Mouse (Mus musculus): Measurements from ENCODE around the gene Fbxl18. TPM values are rescaled to one million over a fixed set of nuclear protein-coding genes. Genes with fewer than 3 reads are reported as not detected.

Fbxl18 gene
- 1 to 10 TPM; 6.0 to 9.6 TPM for polyA plus RNA-seq (2017; shearing (Covaris generic))

GRCm38 (mm10) chr5:142894918-142895613 lies at the start of gene Fbxl18:
Gene Fbxl18 (minus strand): TSS chr5:142895421.

GRCm38 (mm10) chr5:142906532-142907047 lies 11.4 kb upstream of the Fbxl18 start, which contains the start of gene Actb:
Gene Actb (minus strand): TSS chr5:142906754.

GRCm38 (mm10) chr5:142817524-142818434 lies 77.4 kb downstream of the Fbxl18 start, which contains the start of gene Tnrc18:
Gene Tnrc18 (minus strand): TSS chr5:142817662.

Other genes starting within 250 kb of the Fbxl18 start
- 1 to 10 TPM; 1.6 to 2.2 TPM for gene Slc29a4, start 202.9 kb downstream of the Fbxl18 start, polyA plus RNA-seq (2017; shearing (Covaris generic))
- gene Tnrc18, start 77.8 kb downstream of the Fbxl18 start, polyA plus RNA-seq (2017; shearing (Covaris generic)): 10 to 100 TPM; 24.3 to 26.3 TPM
- 1,000 to 10,000 TPM; 2,441 to 2,707 TPM for gene Actb, start 11.3 kb upstream of the Fbxl18 start, polyA plus RNA-seq (2017; shearing (Covaris generic))
- under 1 TPM; 0.31 to 0.70 TPM for gene Fscn1, start 64.9 kb upstream of the Fbxl18 start, polyA plus RNA-seq (2017; shearing (Covaris generic))
- 10 to 100 TPM; 37.3 to 58.6 TPM for gene Rnf216, start 217.6 kb upstream of the Fbxl18 start, polyA plus RNA-seq (2017; shearing (Covaris generic))